Mouse (Mus musculus) thymus, adult 2 months (tissue): ENCODE data around the gene Cnr2. TPM values are rescaled to one million over a fixed set of nuclear protein-coding genes. Genes with fewer than 3 reads are reported as not detected.

Experiments used
- DNase-seq: peaks from one replicate; pipeline ENCODE4 v3.0.0; 2021
- H3K27ac ChIP-seq: fragments of 200-500 bp; 2 replicates; pipeline ENCODE4 v1.5.1; 2012; ENCODE audit warnings: low read length, control low read depth; ENCODE audit not compliant: control insufficient read depth, insufficient read depth
- H3K27me3 ChIP-seq: fragments of 200-500 bp; 2 replicates; pipeline ENCODE4 v1.6.1; 2012; ENCODE audit warnings: mild to moderate bottlenecking, low read length, moderate library complexity, mixed read lengths; ENCODE audit not compliant: control insufficient read depth, insufficient read depth
- H3K36me3 ChIP-seq: fragments of 200-500 bp; 2 replicates; pipeline ENCODE4 v1.6.1; 2012; ENCODE audit warnings: mild to moderate bottlenecking, low read length, moderate library complexity; ENCODE audit not compliant: control insufficient read depth, insufficient read depth
- H3K4me1 ChIP-seq: fragments of 200-500 bp; replicated peaks from 2 replicates; pipeline ENCODE4 v1.6.1; 2012; ENCODE audit warnings: low read length; ENCODE audit not compliant: control insufficient read depth, insufficient read depth
- H3K4me3 ChIP-seq: fragments of 200-500 bp; 2 replicates; pipeline ENCODE4 v1.5.1; 2012; ENCODE audit warnings: mild to moderate bottlenecking, low read length, control low read depth, moderate library complexity; ENCODE audit not compliant: control insufficient read depth, insufficient read depth
- CTCF ChIP-seq: fragments of 200-500 bp; IDR thresholded peaks from 2 replicates; pipeline ENCODE4 v1.5.1; 2012; ENCODE audit warnings: mild to moderate bottlenecking, control low read depth, low read length, moderate library complexity, borderline replicate concordance; ENCODE audit not compliant: control insufficient read depth, poor library complexity, insufficient read depth; ENCODE audit errors: extremely low read depth
- POLR2A ChIP-seq: fragments of 200-500 bp; IDR thresholded peaks from 2 replicates; pipeline ENCODE4 v1.6.1; 2012; ENCODE audit warnings: mild to moderate bottlenecking, low read length, control low read depth, moderate library complexity; ENCODE audit not compliant: control insufficient read depth, poor library complexity, insufficient read depth; ENCODE audit errors: extremely low read depth
- WGBS: fragments of 180-500 bp; shearing (Covaris S2); methylation state at CpG from one replicate; pipeline ENCODE4 v1.1.7; 2018; 5-methylcytosine and 5-hydroxymethylcytosine counted together
- polyA plus RNA-seq: library from polyadenylated mRNA; depleted of rRNA; stranded (reverse); fragments of >200 nt; gene quantifications from 2 replicates; pipeline ENCODE4 v1.2.3, GENCODE M21; 2012

Gene Cnr2
- polyA plus RNA-seq, 1 experiment, result 9.3 TPM

- H3K4me3 ChIP-seq, result no peak overlapping the region
- H3K27me3 ChIP-seq, result no peaks in the 10 kb centered on the region
- no peak for TF ChIP-seq POLR2A
- no peak for TF ChIP-seq CTCF
- H3K36me3 ChIP-seq, result no peaks in the 10 kb centered on the region
- DNase-seq, result no peak
- 73% methylated on average over 4 of the region's 4 CpGs for WGBS
- no peak overlapping the region for H3K27ac ChIP-seq
- H3K4me1 ChIP-seq, result peaks cover 10% of the 10 kb centered on the region
Measured at GRCm38 (mm10) chr4:135943389-135943788, 48.2 kb downstream of the Cnr2 start.

- H3K27me3 ChIP-seq, result no peaks in the 10 kb centered on the region
- no peak for TF ChIP-seq POLR2A
- H3K4me3 ChIP-seq, result no peak overlapping the region
- H3K36me3 ChIP-seq, result no peaks in the 10 kb centered on the region
- H3K27ac ChIP-seq, result no peak overlapping the region
- no peak for DNase-seq
- peaks cover 13% of the 10 kb centered on the region for H3K4me1 ChIP-seq
- WGBS, result 81% methylated on average over 10 of the region's 10 CpGs
Measured at GRCm38 (mm10) chr4:135945706-135946105, 50.5 kb downstream of the Cnr2 start.

GRCm38 (mm10) chr4:135946278-135946658, 51.1 kb downstream of the Cnr2 start, which contains the start of gene Hmgcl:
Hmgcl (plus strand) TSS chr4:135946448.
- Histone ChIP-seq H3K27ac (no peak within 1 kb of the TSS), H3K36me3 (no peaks in the 10 kb centered on the region; the same call in 1 of the 2 replicates), H3K27me3 (no peaks in the 10 kb centered on the region), H3K4me3 (peak within 1 kb of the TSS; percentile 95), H3K4me1 (peaks cover 13% of the 10 kb centered on the region)
- DNase-seq, result peak; percentile 97
- WGBS, result 0% methylated on average over 23 of the region's 23 CpGs
- TF ChIP-seq CTCF (no peak), POLR2A (peak; percentile 72; the same call in 1 of the 2 replicates)

- DNase-seq, result no peak
- H3K36me3 ChIP-seq, result no peaks in the 10 kb centered on the region; the same call in 1 of the 2 replicates
- whole genome bisulfite sequencing, result 2% methylated on average over 28 of the region's 28 CpGs
- no peaks in the 10 kb centered on the region for H3K27me3 ChIP-seq
- H3K4me3 ChIP-seq, result peak overlapping the region; percentile 95
- peaks cover 13% of the 10 kb centered on the region for H3K4me1 ChIP-seq
- no peak for TF ChIP-seq CTCF
- TF ChIP-seq POLR2A, result no peak
- H3K27ac ChIP-seq, result no peak overlapping the region
Measured at GRCm38 (mm10) chr4:135946659-135947301, 51.6 kb downstream of the Cnr2 start.

GRCm38 (mm10) chr4:135948142-135948541, 52.9 kb downstream of the Cnr2 start:
- H3K4me3 ChIP-seq, result no peak overlapping the region
- no peak overlapping the region for H3K27ac ChIP-seq
- H3K4me1 ChIP-seq, result peaks cover 13% of the 10 kb centered on the region
- DNase-seq, result no peak
- TF ChIP-seq CTCF (no peak), POLR2A (no peak)
- WGBS, result 79% methylated on average over 8 of the region's 8 CpGs
- H3K36me3 ChIP-seq, result no peaks in the 10 kb centered on the region; the same call in 1 of the 2 replicates
- H3K27me3 ChIP-seq, result no peaks in the 10 kb centered on the region

GRCm38 (mm10) chr4:135949475-135949874, 54.3 kb downstream of the Cnr2 start:
- WGBS, result 97% methylated on average over 10 of the region's 10 CpGs
- no peak for DNase-seq
- H3K4me3 ChIP-seq, result no peak overlapping the region
- H3K27me3 ChIP-seq, result no peaks in the 10 kb centered on the region
- H3K4me1 ChIP-seq, result peaks cover 13% of the 10 kb centered on the region
- H3K27ac ChIP-seq, result no peak overlapping the region
- no peak for TF ChIP-seq POLR2A
- TF ChIP-seq CTCF, result no peak
- no peaks in the 10 kb centered on the region; the same call in 1 of the 2 replicates for H3K36me3 ChIP-seq

GRCm38 (mm10) chr4:135949911-135950310, 54.7 kb downstream of the Cnr2 start:
- H3K27ac ChIP-seq, result no peak overlapping the region

More at GRCm38 (mm10) chr4:135949911-135950310, 54.7 kb downstream of the Cnr2 start:
- no peak for DNase-seq
- no peaks in the 10 kb centered on the region for H3K27me3 ChIP-seq
- no peak overlapping the region for H3K4me3 ChIP-seq
- H3K4me1 ChIP-seq, result peaks cover 13% of the 10 kb centered on the region
- WGBS, result 82% methylated on average over 6 of the region's 6 CpGs
- TF ChIP-seq POLR2A (no peak), CTCF (no peak)
- no peaks in the 10 kb centered on the region; the same call in 1 of the 2 replicates for H3K36me3 ChIP-seq
